8 mouse cellular contexts compared by ENCODE assay signal in genomic region chr9:107289211-107290076, GRCm38 (mm10). TPM values are rescaled to one million over a fixed set of nuclear protein-coding genes. Genes with fewer than 3 reads are reported as not detected.
DNase-seq lines count a peak whose midpoint lies in the region; ATAC-seq lines count a peak whose summit lies in the region.

Gene Mapkapk3 (minus strand): TSS chr9:107289877.

- 0 out of 2 replicates have a peak, but pooled peaks cover 5% of the 10 kb centered on the region for H3K27me3 ChIP-seq in intestine, embryonic 14.5 days (replicated peaks; ENCODE audit: control insufficient read depth, insufficient read depth, low read length)
- peaks cover 14% of the 10 kb centered on the region for H3K27me3 ChIP-seq in limb, embryonic 13.5 days
- peaks cover 4% of the 10 kb centered on the region; the same call in 1 of the 2 replicates for H3K27me3 ChIP-seq in midbrain, embryonic 14.5 days (ENCODE audit: control insufficient read depth, insufficient read depth, low read length)

- ATAC-seq in intestine, embryonic 14.5 days (replicated peaks; ENCODE audit: low FRiP score, low TSS enrichment, low read depth) = peak; percentile 84
- ATAC-seq in limb, embryonic 13.5 days (ENCODE audit: low FRiP score, low read depth) = peak; percentile 80
- peak; percentile 60 for ATAC-seq in midbrain, embryonic 14.5 days (ENCODE audit: low FRiP score, low TSS enrichment)

- H3K4me3 ChIP-seq in intestine, embryonic 14.5 days (ENCODE audit: low read depth, low read length) = peak within 1 kb of the TSS; percentile 47
- H3K4me3 ChIP-seq in limb, embryonic 13.5 days = peak within 1 kb of the TSS; percentile 53
- peak within 1 kb of the TSS; percentile 32 for H3K4me3 ChIP-seq in midbrain, embryonic 14.5 days (replicated peaks; ENCODE audit: low read depth, low read length)

- no peak within 1 kb of the TSS for H3K27ac ChIP-seq in intestine, embryonic 14.5 days (ENCODE audit: low read depth)
- no peak within 1 kb of the TSS for H3K27ac ChIP-seq in limb, embryonic 13.5 days
- no peak within 1 kb of the TSS for H3K27ac ChIP-seq in midbrain, embryonic 14.5 days (replicated peaks; ENCODE audit: low read depth, low read length)

- peak within 1 kb of the TSS; percentile 77 for H3K4me2 ChIP-seq in intestine, embryonic 14.5 days (ENCODE audit: low read length)
- peak within 1 kb of the TSS; percentile 89 for H3K4me2 ChIP-seq in limb, embryonic 13.5 days (replicated peaks)
- peak within 1 kb of the TSS; percentile 65 for H3K4me2 ChIP-seq in midbrain, embryonic 14.5 days (ENCODE audit: low read length)

- no peaks in the 10 kb centered on the region for H3K9me3 ChIP-seq in intestine, embryonic 14.5 days (ENCODE audit: control insufficient read depth, low read length)
- H3K9me3 ChIP-seq in limb, embryonic 13.5 days = no peaks in the 10 kb centered on the region
- H3K9me3 ChIP-seq in midbrain, embryonic 14.5 days (ENCODE audit: control insufficient read depth, low read length) = no peaks in the 10 kb centered on the region

- peaks cover 8% of the 10 kb centered on the region; the same call in 1 of the 2 replicates for H3K4me1 ChIP-seq in intestine, embryonic 14.5 days (replicated peaks; ENCODE audit: control insufficient read depth, insufficient read depth, low read length)
- peaks cover 12% of the 10 kb centered on the region for H3K4me1 ChIP-seq in limb, embryonic 13.5 days
- H3K4me1 ChIP-seq in midbrain, embryonic 14.5 days (ENCODE audit: control insufficient read depth, insufficient read depth, low read length) = peaks cover 8% of the 10 kb centered on the region

- intact Hi-C loops in gastrocnemius, postnatal 36 days (cut with DNase I) = loop anchor here (2.0 to 5.0 kb wide), 4 partner anchors 68 to 387 kb away; no protein-coding TSS in a partner anchor

- H3K36me3 ChIP-seq in intestine, embryonic 14.5 days (ENCODE audit: control insufficient read depth, insufficient read depth, low read length) = no peaks in the 10 kb centered on the region
- H3K36me3 ChIP-seq in limb, embryonic 13.5 days = no peaks in the 10 kb centered on the region
- no peaks in the 10 kb centered on the region for H3K36me3 ChIP-seq in midbrain, embryonic 14.5 days (ENCODE audit: control insufficient read depth, insufficient read depth, low read length)

- 2% methylated on average over 49 of the region's 49 CpGs for WGBS in intestine, embryonic 14.5 days
- 2% methylated on average over 49 of the region's 49 CpGs for WGBS in limb, embryonic 13.5 days
- WGBS in midbrain, embryonic 14.5 days = 4% methylated on average over 48 of the region's 49 CpGs

- H3K9ac ChIP-seq in intestine, embryonic 14.5 days (ENCODE audit: low read length) = peak within 1 kb of the TSS; percentile 34
- peak within 1 kb of the TSS; percentile 62 for H3K9ac ChIP-seq in limb, embryonic 13.5 days
- H3K9ac ChIP-seq in midbrain, embryonic 14.5 days (replicated peaks; ENCODE audit: low read length) = peak within 1 kb of the TSS; percentile 16; the same call in 1 of the 2 replicates

- peak; percentile 36 for DNase-seq in left cerebral cortex, adult 11 months (ENCODE audit: low spot score)
- DNase-seq in left cerebral cortex, adult 8-10 months (ENCODE audit: low spot score in 2 of 2) = no peak
- DNase-seq in embryo, embryonic 11 days = peak; percentile 95
- DNase-seq in gastrocnemius, postnatal 36 days = peak; percentile 73 to 87
- DNase-seq in intestine, embryonic 14.5 days (ENCODE audit: low spot score) = peak; percentile 91
- peak; percentile 78 for DNase-seq in midbrain, embryonic 14.5 days
- peak; percentile 76 to 85 for DNase-seq in spleen, postnatal 14 days (ENCODE audit: low spot score in 2 of 2)

RNA-seq across cellular contexts. Expression of gene Mapkapk3, which starts in this region (rescaled TPM):
- total RNA-seq in left cerebral cortex, adult 8-10 months (2022) = 1 to 10 TPM; 2.4 to 3.9 (median 3.2) TPM
- total RNA-seq in gastrocnemius, postnatal 36 days (2021) = 10 to 100 TPM; 28.2 to 31.2 TPM
- polyA plus RNA-seq in intestine, embryonic 14.5 days (2014; fragmentation: Nextera tagmentation; extraction: Ambion mirVana) = 21.2 and 23.2 TPM in 2 replicates
- polyA plus RNA-seq in limb, embryonic 13.5 days (2015; fragmentation: Nextera tagmentation; extraction: Ambion mirVana) = 6.3 and 6.7 TPM in 2 replicates
- 1.5 and 1.8 TPM in 2 replicates for polyA plus RNA-seq in midbrain, embryonic 14.5 days (2014; fragmentation: Nextera tagmentation; extraction: Ambion mirVana)

Comparison
In these comparisons a context has a peak if more than half of its experiments do, and no peak if none do; other contexts are left out.
1. RNA of gene Mapkapk3 (total RNA-seq): 28.2 to 31.2 TPM in gastrocnemius, postnatal 36 days; 2.4 to 3.9 TPM in left cerebral cortex, adult 8-10 months; every median in the first group is over 4 times any median in the second.
2. DNase-seq: peak in left cerebral cortex, adult 11 months (single experiment), embryo, embryonic 11 days (single experiment), gastrocnemius, postnatal 36 days (2 of 2), intestine, embryonic 14.5 days (single experiment), midbrain, embryonic 14.5 days (single experiment) and spleen, postnatal 14 days (2 of 2); none in left cerebral cortex, adult 8-10 months (0 of 2).
3. Peak in every context shown above with its lines, with median percentiles within 50 percentile points of each other: ATAC-seq, H3K4me2 ChIP-seq, H3K4me3 ChIP-seq and H3K9ac ChIP-seq.